Mouse (Mus musculus): ENCODE measurements around the gene Becn1. TPM values are rescaled to one million over a fixed set of nuclear protein-coding genes. Genes with fewer than 3 reads are reported as not detected.
"Not testable (repeated sequence)": the region's sequence is repeated elsewhere in the genome, so short reads cannot be mapped to it uniquely, and the experiment has no call there.

The Becn1 gene
- total and polyA plus RNA-seq, 3 experiments, result 46.3 to 148 (median 97.7) TPM

DNA sequence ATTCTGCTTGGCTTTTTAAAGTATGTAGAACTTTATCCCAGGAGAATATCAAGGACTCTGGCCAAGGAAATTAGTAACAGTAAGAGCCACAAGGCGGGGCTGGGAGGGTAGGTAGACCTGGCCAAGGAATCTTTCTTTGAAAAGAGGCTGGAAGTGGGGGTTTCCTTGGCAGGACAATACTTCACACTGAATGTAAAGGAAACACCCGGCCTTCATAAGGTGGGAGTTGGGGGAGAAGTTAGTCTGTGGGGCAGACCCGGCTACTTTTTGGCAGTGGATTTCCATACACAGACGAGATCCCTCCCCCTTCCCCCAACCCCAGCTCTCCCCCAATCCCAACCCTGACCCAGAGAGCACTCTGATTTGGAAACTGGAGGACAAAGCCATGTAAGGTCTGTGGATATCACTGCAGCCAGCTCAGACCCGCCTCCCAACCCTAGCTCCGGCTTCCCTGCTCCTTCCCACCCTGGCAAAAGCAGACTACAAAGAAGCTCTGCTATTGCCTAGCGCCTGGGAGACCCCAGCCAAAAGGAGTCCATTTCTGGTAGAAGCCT, 28.4 kb upstream of the Becn1 start, which contains the start of gene Aoc3:
TSS of gene Aoc3 (plus strand) at position 235 of the 554 bp plus-strand sequence.
- Histone ChIP-seq H3K4me3 (ENCODE audit: low read depth, low read length) (no peak within 1 kb of the TSS), H3K36me3 (replicated peaks) (peaks cover 48% of the 10 kb centered on the region), H3K9me3 (replicated peaks) (no peaks in the 10 kb centered on the region), H3K4me1 (ENCODE audit: insufficient read depth, low read depth, low read length) (peaks cover 17% of the 10 kb centered on the region), H3K27me3 (ENCODE audit: insufficient read depth, low read length) (peaks cover 6% of the 10 kb centered on the region)
- DNase-seq (ENCODE audit: low spot score), result no peak
- TF ChIP-seq TAL1 (conservative IDR thresholded peaks at IDR 0.05; ENCODE audit: low read depth, low read length), result no peak
- no peak for TF ChIP-seq CTCF (IDR thresholded peaks at IDR 0.05; ENCODE audit: low read depth, low read length)
- no peak for TF ChIP-seq GATA1 (IDR thresholded peaks at IDR 0.05; ENCODE audit: borderline replicate concordance, low read length)
- TF ChIP-seq POLR2AphosphoS5 (IDR thresholded peaks at IDR 0.05; ENCODE audit: insufficient replicate concordance, low read depth, low read length), result no peak
- no peak for TF ChIP-seq GATA2 (IDR thresholded peaks at IDR 0.05; ENCODE audit: borderline replicate concordance, low read depth, low read length)
- no peak for ATAC-seq (ENCODE audit: extremely low read depth, insufficient number of reproducible peaks, low FRiP score, poor library complexity, severe bottlenecking)

DNA sequence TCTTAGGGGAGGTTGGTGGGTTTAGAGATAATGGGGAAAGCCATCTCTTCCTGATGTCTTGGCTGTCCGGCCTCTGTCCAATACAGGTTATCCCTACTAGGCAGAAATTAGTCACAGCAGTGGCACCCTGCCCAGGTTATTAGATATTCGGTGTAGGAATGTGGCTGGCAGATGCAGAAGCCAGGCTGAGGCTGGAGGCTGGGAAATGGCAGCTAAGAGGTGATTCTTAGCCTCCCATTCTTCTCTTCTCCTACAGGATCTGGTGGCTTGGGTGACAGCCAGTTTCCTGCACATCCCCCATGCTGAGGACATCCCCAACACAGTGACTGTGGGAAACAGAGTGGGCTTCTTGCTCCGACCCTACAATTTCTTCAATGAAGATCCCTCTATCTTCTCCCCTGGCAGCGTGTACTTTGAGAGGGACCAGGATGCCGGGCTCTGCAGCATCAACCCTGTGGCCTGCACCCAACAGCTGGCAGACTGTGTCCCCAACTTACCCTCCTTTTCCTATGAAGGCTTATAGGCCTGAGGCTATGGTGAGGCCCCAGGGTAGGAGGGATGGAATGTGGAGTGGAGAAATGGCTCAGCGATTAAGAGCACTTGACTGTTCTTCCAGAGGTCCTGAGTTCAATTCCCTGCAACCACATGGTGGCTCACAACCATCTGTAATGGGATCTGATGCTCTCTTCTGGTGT, 27.0 kb upstream of the Becn1 start:
- Histone ChIP-seq H3K36me3 (replicated peaks) (peaks cover 62% of the 10 kb centered on the region), H3K9me3 (replicated peaks) (no peaks in the 10 kb centered on the region)

DNA sequence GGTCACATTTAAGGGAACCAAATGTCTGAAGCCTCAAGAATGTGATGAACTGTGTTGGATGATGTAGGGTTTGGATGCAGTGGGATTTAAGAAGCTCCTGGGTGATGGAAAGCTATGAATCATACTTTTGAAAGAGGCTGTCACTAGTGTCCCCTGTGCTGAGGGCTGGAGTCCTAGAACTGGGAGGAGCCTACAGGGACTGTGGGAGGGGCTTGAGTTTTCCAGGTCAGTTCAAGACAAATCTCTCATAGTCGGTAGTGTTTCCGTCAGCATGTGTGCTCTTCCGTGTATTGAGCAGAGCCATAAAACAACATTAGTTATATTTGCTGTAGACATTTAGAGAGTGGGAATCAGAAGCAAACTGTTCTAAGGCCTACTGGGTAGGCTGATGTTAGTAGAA, 25.2 kb upstream of the Becn1 start:
- Histone ChIP-seq H3K4me3 (ENCODE audit: low read depth, low read length) (no peak overlapping the region), H3K4me1 (ENCODE audit: insufficient read depth, low read depth, low read length) (peaks cover 14% of the 10 kb centered on the region), H3K9me3 (replicated peaks) (no peaks in the 10 kb centered on the region), H3K27me3 (ENCODE audit: insufficient read depth, low read length) (no peaks in the 10 kb centered on the region), H3K36me3 (replicated peaks) (peaks cover 80% of the 10 kb centered on the region)
- DNase-seq (ENCODE audit: low spot score), result no peak
- no peak for ATAC-seq (ENCODE audit: extremely low read depth, insufficient number of reproducible peaks, low FRiP score, poor library complexity, severe bottlenecking)
- TF ChIP-seq CTCF (IDR thresholded peaks at IDR 0.05; ENCODE audit: low read depth, low read length) (no peak), GATA2 (IDR thresholded peaks at IDR 0.05; ENCODE audit: borderline replicate concordance, low read depth, low read length) (no peak), POLR2AphosphoS5 (IDR thresholded peaks at IDR 0.05; ENCODE audit: insufficient replicate concordance, low read depth, low read length) (no peak), GATA1 (IDR thresholded peaks at IDR 0.05; ENCODE audit: borderline replicate concordance, low read length) (no peak), TAL1 (conservative IDR thresholded peaks at IDR 0.05; ENCODE audit: low read depth, low read length) (no peak)

More for the DNA sequence above, 27.0 kb upstream of the Becn1 start:
- Histone ChIP-seq H3K27me3 (ENCODE audit: insufficient read depth, low read length) (peaks cover 6% of the 10 kb centered on the region), H3K4me3 (ENCODE audit: low read depth, low read length) (no peak overlapping the region), H3K4me1 (ENCODE audit: insufficient read depth, low read depth, low read length) (peaks cover 14% of the 10 kb centered on the region)
- DNase-seq (ENCODE audit: low spot score) (no peak), ATAC-seq (ENCODE audit: extremely low read depth, insufficient number of reproducible peaks, low FRiP score, poor library complexity, severe bottlenecking) (no peak)
- no peak for TF ChIP-seq GATA1 (IDR thresholded peaks at IDR 0.05; ENCODE audit: borderline replicate concordance, low read length)
- TF ChIP-seq TAL1 (conservative IDR thresholded peaks at IDR 0.05; ENCODE audit: low read depth, low read length), result no peak
- TF ChIP-seq CTCF (IDR thresholded peaks at IDR 0.05; ENCODE audit: low read depth, low read length), result no peak
- TF ChIP-seq GATA2 (IDR thresholded peaks at IDR 0.05; ENCODE audit: borderline replicate concordance, low read depth, low read length), result no peak
- TF ChIP-seq POLR2AphosphoS5 (IDR thresholded peaks at IDR 0.05; ENCODE audit: insufficient replicate concordance, low read depth, low read length), result no peak

DNA sequence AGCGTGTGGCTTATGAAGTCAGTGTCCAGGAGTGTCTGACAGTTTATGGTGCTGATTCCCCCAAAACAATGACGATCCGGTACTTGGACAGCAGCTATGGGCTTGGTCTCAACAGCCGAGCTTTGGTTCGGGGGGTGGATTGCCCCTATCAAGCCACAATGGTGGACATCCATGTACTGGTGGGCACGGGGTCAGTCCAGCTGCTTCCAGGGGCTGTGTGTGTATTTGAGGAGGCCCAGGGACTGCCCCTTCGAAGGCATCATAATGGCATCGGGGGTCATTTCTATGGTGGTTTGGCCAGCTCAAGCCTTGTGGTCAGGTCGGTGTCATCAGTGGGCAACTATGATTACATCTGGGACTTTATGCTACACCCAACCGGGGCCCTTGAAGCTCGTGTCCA, 24.1 kb upstream of the Becn1 start:
- Histone ChIP-seq H3K4me1 (ENCODE audit: insufficient read depth, low read depth, low read length) (peaks cover 18% of the 10 kb centered on the region), H3K27me3 (ENCODE audit: insufficient read depth, low read length) (no peaks in the 10 kb centered on the region), H3K4me3 (ENCODE audit: low read depth, low read length) (no peak overlapping the region), H3K36me3 (replicated peaks) (peaks cover 82% of the 10 kb centered on the region), H3K9me3 (replicated peaks) (no peaks in the 10 kb centered on the region)
- no peak for DNase-seq (ENCODE audit: low spot score)
- no peak for TF ChIP-seq GATA2 (IDR thresholded peaks at IDR 0.05; ENCODE audit: borderline replicate concordance, low read depth, low read length)
- TF ChIP-seq POLR2AphosphoS5 (IDR thresholded peaks at IDR 0.05; ENCODE audit: insufficient replicate concordance, low read depth, low read length), result no peak
- TF ChIP-seq GATA1 (IDR thresholded peaks at IDR 0.05; ENCODE audit: borderline replicate concordance, low read length), result no peak
- no peak for TF ChIP-seq CTCF (IDR thresholded peaks at IDR 0.05; ENCODE audit: low read depth, low read length)
- TF ChIP-seq TAL1 (conservative IDR thresholded peaks at IDR 0.05; ENCODE audit: low read depth, low read length), result no peak
- no peak for ATAC-seq (ENCODE audit: extremely low read depth, insufficient number of reproducible peaks, low FRiP score, poor library complexity, severe bottlenecking)

DNA sequence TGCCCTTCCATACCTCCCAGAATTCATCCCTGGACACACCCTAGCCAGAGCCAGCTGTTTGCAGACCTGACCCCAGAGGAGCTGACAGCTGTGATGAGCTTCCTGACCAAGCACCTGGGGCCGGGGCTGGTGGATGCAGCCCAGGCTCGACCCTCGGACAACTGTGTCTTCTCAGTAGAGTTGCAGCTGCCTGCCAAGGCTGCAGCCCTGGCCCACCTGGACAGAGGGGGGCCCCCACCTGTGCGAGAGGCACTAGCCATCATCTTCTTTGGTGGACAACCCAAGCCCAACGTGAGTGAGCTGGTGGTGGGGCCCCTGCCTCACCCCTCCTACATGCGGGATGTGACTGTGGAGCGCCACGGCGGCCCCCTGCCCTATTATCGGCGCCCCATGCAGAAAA, 23.1 kb upstream of the Becn1 start:
- H3K9me3 ChIP-seq (replicated peaks); ATAC-seq (ENCODE audit: extremely low read depth, insufficient number of reproducible peaks, low FRiP score, poor library complexity, severe bottlenecking); H3K4me3 ChIP-seq (ENCODE audit: low read depth, low read length); H3K27me3 ChIP-seq (ENCODE audit: insufficient read depth, low read length); DNase-seq (ENCODE audit: low spot score): not testable (repeated sequence)
- Histone ChIP-seq H3K36me3 (replicated peaks) (peaks cover 87% of the 10 kb centered on the region), H3K4me1 (ENCODE audit: insufficient read depth, low read depth, low read length) (peaks cover 25% of the 10 kb centered on the region)

DNA sequence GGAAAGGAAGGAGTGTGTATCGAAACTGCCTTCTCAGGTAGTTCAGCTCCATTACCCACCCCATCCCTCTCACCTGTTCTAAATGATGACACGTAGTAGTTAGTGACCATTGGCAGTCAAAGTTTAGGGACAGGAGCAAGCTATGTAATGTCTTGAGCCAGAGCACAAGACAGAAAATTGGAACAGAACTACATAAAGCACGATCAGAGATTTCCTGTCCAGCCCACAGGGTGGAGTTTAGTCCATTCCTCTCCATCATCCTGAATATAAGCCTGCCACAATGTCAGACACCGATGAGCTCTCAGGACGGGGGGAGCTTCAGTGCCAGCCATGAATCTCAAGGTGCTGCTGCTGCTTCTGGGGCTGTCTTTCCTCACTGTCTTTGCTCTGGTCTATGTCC, 22.7 kb upstream of the Becn1 start, which contains the start of gene Aoc2:
TSS of gene Aoc2 (plus strand) at position 301 of the 400 bp plus-strand sequence.
- H3K27me3 ChIP-seq (ENCODE audit: insufficient read depth, low read length), result no peaks in the 10 kb centered on the region
- H3K9me3 ChIP-seq (replicated peaks), result no peaks in the 10 kb centered on the region
- DNase-seq (ENCODE audit: low spot score), result no peak
- H3K36me3 ChIP-seq (replicated peaks), result peaks cover 92% of the 10 kb centered on the region
- TF ChIP-seq TAL1 (conservative IDR thresholded peaks at IDR 0.05; ENCODE audit: low read depth, low read length) (no peak), GATA2 (IDR thresholded peaks at IDR 0.05; ENCODE audit: borderline replicate concordance, low read depth, low read length) (no peak), CTCF (IDR thresholded peaks at IDR 0.05; ENCODE audit: low read depth, low read length) (no peak), GATA1 (IDR thresholded peaks at IDR 0.05; ENCODE audit: borderline replicate concordance, low read length) (no peak), POLR2AphosphoS5 (IDR thresholded peaks at IDR 0.05; ENCODE audit: insufficient replicate concordance, low read depth, low read length) (no peak)
- H3K4me1 ChIP-seq (ENCODE audit: insufficient read depth, low read depth, low read length), result peaks cover 25% of the 10 kb centered on the region
- H3K4me3 ChIP-seq (ENCODE audit: low read depth, low read length), result no peak within 1 kb of the TSS
- ATAC-seq (ENCODE audit: extremely low read depth, insufficient number of reproducible peaks, low FRiP score, poor library complexity, severe bottlenecking), result no peak

All from G1E (cell line).